Mouse (Mus musculus): ENCODE data around the gene 1190007I07Rik. TPM values are rescaled to one million over a fixed set of nuclear protein-coding genes. Genes with fewer than 3 reads are reported as not detected.

Gene 1190007I07Rik
- total and polyA plus RNA-seq, 3 experiments, result 35.7 to 70.5 (median 53.6) TPM

DNA sequence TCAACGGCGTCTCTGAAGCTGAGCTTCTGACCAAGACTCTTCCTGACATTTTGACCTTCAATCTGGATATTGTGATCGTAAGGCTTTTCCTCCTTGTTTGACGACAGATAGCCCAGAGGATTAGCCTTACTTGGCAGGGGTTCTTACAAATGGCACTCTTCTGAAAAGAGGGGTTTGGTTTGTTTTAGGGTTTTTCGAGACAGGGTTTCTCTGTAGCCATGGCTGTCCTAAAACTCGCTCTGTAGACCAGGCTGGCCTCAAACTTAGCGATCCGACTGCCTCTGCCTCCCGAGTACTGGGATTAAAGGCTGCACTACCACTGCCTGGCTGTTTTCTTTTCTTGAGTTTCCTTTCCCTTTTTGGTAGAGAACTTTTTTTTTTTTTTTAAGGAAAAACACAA lies 18.5 kb upstream of the 1190007I07Rik start:
- TF ChIP-seq CHD1 (IDR thresholded peaks at IDR 0.05; ENCODE audit: low read depth, low read length) (no peak), PAX5 (IDR thresholded peaks at IDR 0.05; ENCODE audit: low read length) (no peak), POLR2AphosphoS2 (IDR thresholded peaks at IDR 0.05; ENCODE audit: low read depth, low read length) (no peak), MYC (IDR thresholded peaks at IDR 0.05; ENCODE audit: low read depth, low read length) (no peak), MAFK (IDR thresholded peaks at IDR 0.05; ENCODE audit: insufficient replicate concordance, low read length) (no peak), HCFC1 (IDR thresholded peaks at IDR 0.05; ENCODE audit: low read depth, low read length) (no peak), MXI1 (IDR thresholded peaks at IDR 0.05; ENCODE audit: low read depth, low read length) (no peak), ZNF384 (IDR thresholded peaks at IDR 0.05; ENCODE audit: low read depth, low read length) (no peak), ELF1 (IDR thresholded peaks at IDR 0.05; ENCODE audit: low read depth, low read length) (no peak), KAT2A (IDR thresholded peaks at IDR 0.05; ENCODE audit: insufficient replicate concordance, low read length) (no peak), IRF4 (IDR thresholded peaks at IDR 0.05; ENCODE audit: low read depth, low read length) (no peak), GABPA (IDR thresholded peaks at IDR 0.05; ENCODE audit: insufficient replicate concordance, low read depth, low read length) (no peak)
- Histone ChIP-seq H3K27me3 (replicated peaks) (no peaks in the 10 kb centered on the region), H3K4me1 (ENCODE audit: control insufficient read depth in 1 of 2, insufficient read depth in 2 of 2) (no peaks in the 10 kb centered on the region), H3K9ac (ENCODE audit: insufficient read depth, low read depth) (no peak overlapping the region), H3K9me3 (replicated peaks; ENCODE audit: low read length) (no peaks in the 10 kb centered on the region), H3K4me2 (ENCODE audit: insufficient read depth, low read depth, poor library complexity, severe bottlenecking) (no peak overlapping the region), H3K4me3 (replicated peaks in 1 of 3; ENCODE audit: low read depth in 2 of 3, low read length in 2 of 3, poor library complexity in 1 of 3) (no peak overlapping the region), H3K27ac (ENCODE audit: insufficient read depth, low read depth) (no peak overlapping the region), H3K36me3 (replicated peaks in 1 of 2; ENCODE audit: control insufficient read depth in 1 of 2, insufficient read depth in 1 of 2, low read length in 1 of 2) (peaks cover 63 to 92% of the 10 kb centered on the region in 2 experiments), H3K79me2 (replicated peaks; ENCODE audit: control insufficient read depth, extremely low read depth, insufficient read depth, poor library complexity, severe bottlenecking) (peaks cover 4% of the 10 kb centered on the region)
- dilution Hi-C loops (cut with MboI; ENCODE audit: extremely low pct_ligation_motif_present, extremely low pct_unique_long_range_greater_than_20kb, low sequenced_read_pairs), result no loop called here
- in situ Hi-C loops (cut with MboI; ENCODE audit: low pct_ligation_motif_present, low pct_unique_long_range_greater_than_20kb, low sequenced_read_pairs), result no loop called here
- DNase-seq (ENCODE audit: extremely low read depth), result no peak

GRCm38 (mm10) chr10:82639032-82639698 lies 16.1 kb upstream of the 1190007I07Rik start:
- H3K4me1 ChIP-seq (ENCODE audit: control insufficient read depth in 1 of 2, insufficient read depth in 2 of 2), result no peaks in the 10 kb centered on the region; a peak in 1 of 4 replicates
- no peak overlapping the region for H3K27ac ChIP-seq (ENCODE audit: insufficient read depth, low read depth)
- H3K9ac ChIP-seq (ENCODE audit: insufficient read depth, low read depth), result no peak overlapping the region
- H3K27me3 ChIP-seq (replicated peaks), result no peaks in the 10 kb centered on the region
- in situ Hi-C loops (cut with MboI; ENCODE audit: low pct_ligation_motif_present, low pct_unique_long_range_greater_than_20kb, low sequenced_read_pairs) (no loop called here), dilution Hi-C loops (cut with MboI; ENCODE audit: extremely low pct_ligation_motif_present, extremely low pct_unique_long_range_greater_than_20kb, low sequenced_read_pairs) (no loop called here)
- peaks cover 10% of the 10 kb centered on the region for H3K79me2 ChIP-seq (replicated peaks; ENCODE audit: control insufficient read depth, extremely low read depth, insufficient read depth, poor library complexity, severe bottlenecking)
- peak in 1 of 2 experiments; percentile 52; a peak in 2 of 4 replicates for TF ChIP-seq CTCF (conservative IDR thresholded peaks at IDR 0.05 in 1 of 2, IDR thresholded peaks at IDR 0.05 in 1 of 2; ENCODE audit: low read depth in 2 of 2, low read length in 2 of 2)
- no peak for TF ChIP-seq E2F4 (IDR thresholded peaks at IDR 0.05; ENCODE audit: insufficient replicate concordance, low read depth, low read length)
- no peak for TF ChIP-seq BHLHE40 (IDR thresholded peaks at IDR 0.05; ENCODE audit: low read depth, low read length)
- no peak for TF ChIP-seq USF1 (IDR thresholded peaks at IDR 0.05; ENCODE audit: low read depth, low read length)
- TF ChIP-seq MAFK (IDR thresholded peaks at IDR 0.05; ENCODE audit: insufficient replicate concordance, low read length), result no peak
- no peak for TF ChIP-seq SIN3A (IDR thresholded peaks at IDR 0.05; ENCODE audit: low read length)
- no peak for TF ChIP-seq JUN (IDR thresholded peaks at IDR 0.05; ENCODE audit: insufficient read depth, low read depth, low read length)
- no peak for TF ChIP-seq KAT2A (IDR thresholded peaks at IDR 0.05; ENCODE audit: insufficient replicate concordance, low read length)
- peaks cover 51 to 86% of the 10 kb centered on the region in 2 experiments for H3K36me3 ChIP-seq (replicated peaks in 1 of 2; ENCODE audit: control insufficient read depth in 1 of 2, insufficient read depth in 1 of 2, low read length in 1 of 2)
- H3K9me3 ChIP-seq (replicated peaks; ENCODE audit: low read length), result no peaks in the 10 kb centered on the region
- DNase-seq (ENCODE audit: extremely low read depth), result no peak
- H3K4me3 ChIP-seq (replicated peaks in 1 of 3; ENCODE audit: low read depth in 2 of 3, low read length in 2 of 3, poor library complexity in 1 of 3), result no peak overlapping the region
- H3K4me2 ChIP-seq (ENCODE audit: insufficient read depth, low read depth, poor library complexity, severe bottlenecking), result no peak overlapping the region

All from CH12.LX (cell line).